Mouse (Mus musculus): Measurements from ENCODE around the gene Fbxl17. TPM values are rescaled to one million over a fixed set of nuclear protein-coding genes. Genes with fewer than 3 reads are reported as not detected.

The Fbxl17 gene
- total RNA-seq, 2 experiments from 2014 or later: 72.5 to 75.7 TPM

DNA sequence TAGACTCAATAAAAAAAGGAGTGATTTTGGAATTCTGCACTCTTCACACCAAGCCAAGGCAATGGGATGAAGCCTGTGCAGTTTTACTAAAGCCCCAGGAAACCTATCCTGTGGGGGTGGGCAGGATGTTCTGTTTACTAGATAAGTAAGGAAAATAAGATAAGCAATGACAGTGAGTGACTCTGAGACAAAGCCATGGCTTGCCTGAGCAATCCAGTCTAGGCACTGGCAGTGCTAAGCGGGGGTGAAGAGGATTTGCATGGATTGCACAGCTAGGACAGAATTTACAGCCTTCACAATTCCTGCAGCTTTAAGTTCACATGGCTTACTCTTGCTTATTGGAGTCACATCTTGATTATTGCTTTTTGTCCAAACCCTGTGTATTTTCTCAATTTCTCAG, 335.5 kb downstream of the Fbxl17 start:
- intact Hi-C loops (cut with DNase I): no loop called here

DNA sequence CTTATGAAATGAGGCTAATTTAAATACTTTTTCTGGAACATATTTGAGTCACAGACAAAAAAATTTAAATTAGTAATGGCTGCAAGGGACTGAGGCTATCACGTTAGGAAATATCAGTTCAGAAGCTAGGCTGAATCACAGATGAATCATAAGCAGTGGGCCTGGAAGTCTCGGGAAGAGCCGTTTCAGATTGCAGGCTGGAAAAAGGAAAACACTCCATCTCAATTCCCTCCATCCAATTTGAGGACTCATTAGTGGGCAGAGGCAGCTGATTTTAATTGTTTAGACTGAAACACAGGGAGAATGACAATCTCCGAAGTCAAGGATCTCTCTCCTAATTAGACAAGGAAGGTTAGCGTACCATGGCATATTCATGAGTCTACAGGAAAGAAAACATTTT, 337.9 kb downstream of the Fbxl17 start:
- intact Hi-C loops (cut with DNase I): no loop called here
- DNase-seq (ENCODE audit: extremely low spot score in 1 of 2, low spot score in 2 of 2): no peak

More for the DNA sequence above, 335.5 kb downstream of the Fbxl17 start:
- DNase-seq (ENCODE audit: extremely low spot score in 1 of 2, low spot score in 2 of 2): no peak

DNA sequence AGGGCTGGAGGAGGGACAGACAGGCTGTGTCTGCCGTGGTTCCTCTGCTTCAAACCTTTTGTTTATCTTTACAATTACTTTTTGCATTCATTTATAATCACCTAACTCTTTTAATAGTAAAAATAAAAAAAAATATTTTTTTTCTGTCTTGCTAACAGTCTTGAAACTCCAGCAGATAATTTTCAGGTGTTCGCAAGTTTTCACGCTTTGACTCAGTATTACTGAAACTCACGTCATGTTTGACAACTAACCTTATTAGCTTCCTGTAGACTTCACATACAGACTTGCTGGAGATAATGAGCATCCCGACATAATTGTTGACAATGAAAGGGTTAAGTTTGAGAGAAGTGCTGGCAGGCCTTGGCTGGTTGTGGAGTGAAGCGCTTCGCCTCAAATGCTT, 340.6 kb downstream of the Fbxl17 start:
- intact Hi-C loops (cut with DNase I): no loop called here
- DNase-seq (ENCODE audit: extremely low spot score in 1 of 2, low spot score in 2 of 2): no peak

DNA sequence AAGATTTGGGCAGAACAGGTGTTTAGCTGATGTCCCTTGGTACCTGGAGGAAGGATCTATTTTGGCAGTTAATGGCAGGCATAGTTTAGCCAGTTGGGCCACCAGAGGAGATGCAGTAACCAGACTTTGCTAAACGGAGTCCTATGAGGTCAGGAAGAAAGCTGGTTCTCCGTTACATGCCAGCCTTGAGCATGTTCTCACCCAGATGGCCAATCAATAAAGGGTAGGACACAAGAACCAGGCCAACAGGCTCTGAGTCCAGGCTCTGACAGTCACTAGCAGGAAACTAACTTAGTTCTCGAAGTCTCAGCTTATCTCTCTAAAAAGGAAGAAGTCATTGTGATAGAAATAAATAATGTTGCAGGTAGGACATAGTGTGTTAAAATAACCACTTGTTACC, 341.4 kb downstream of the Fbxl17 start:
- no peak for DNase-seq (ENCODE audit: extremely low spot score in 1 of 2, low spot score in 2 of 2)
- intact Hi-C loops (cut with DNase I): no loop called here

DNA sequence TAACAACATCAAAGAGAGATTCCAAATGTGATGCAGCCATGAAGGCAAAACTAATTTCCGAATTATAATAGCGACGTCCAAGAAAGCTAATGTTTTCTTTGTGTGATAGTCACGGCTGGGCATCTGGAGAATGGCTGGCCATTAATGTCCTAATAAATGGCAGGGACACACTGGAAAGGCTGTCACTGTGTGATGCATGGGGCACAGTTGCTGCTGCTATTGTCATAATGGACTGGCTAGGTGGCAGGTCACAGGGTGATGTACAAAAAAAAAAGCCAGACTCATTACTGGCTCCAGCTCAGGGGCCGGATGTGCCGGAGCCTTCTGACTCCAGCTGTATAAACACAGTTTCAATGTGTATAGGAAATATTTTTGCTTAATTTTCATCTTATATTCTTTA, 341.9 kb downstream of the Fbxl17 start:
- intact Hi-C loops (cut with DNase I): no loop called here
- DNase-seq (ENCODE audit: extremely low spot score in 1 of 2, low spot score in 2 of 2): no peak

DNA sequence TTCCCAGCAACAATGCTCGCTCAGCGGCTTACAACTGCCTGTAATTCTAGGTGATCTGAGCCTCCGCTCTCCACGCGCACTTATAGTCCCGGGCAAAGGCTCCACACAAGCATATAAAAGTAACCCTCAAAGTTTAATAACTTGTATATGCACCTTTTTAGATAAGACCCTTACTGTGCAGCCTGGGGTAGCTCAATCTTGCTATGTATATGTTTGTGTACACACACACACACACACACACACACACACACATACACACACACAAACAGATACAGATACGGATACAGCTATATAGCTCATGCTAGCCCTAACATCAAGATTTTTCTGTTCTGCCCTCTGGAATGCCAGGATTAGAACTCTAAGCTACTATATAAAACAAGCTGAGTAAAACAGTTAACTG, 342.8 kb downstream of the Fbxl17 start:
- no peak for DNase-seq (ENCODE audit: extremely low spot score in 1 of 2, low spot score in 2 of 2)
- intact Hi-C loops (cut with DNase I): no loop called here

DNA sequence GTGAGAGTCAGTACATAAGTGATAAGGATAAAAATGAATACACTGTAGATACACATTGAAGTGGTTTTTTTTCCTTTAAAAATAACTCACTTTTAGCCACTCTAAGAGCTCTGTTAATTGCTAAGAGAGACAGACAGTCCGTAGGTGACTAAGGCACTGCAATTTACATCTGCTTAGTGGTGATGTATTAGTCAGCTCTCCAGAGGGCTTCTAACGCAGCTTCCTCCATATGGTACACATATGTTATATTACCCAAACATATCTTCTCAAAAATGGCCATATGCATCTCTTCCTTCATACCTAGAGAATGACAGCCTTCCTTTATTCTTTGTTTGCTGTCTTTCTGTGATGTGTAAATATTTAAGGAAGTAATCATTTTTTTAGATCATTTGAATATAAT, 353.3 kb downstream of the Fbxl17 start:
- intact Hi-C loops (cut with DNase I): loop anchor here (10.0 kb wide), 1 partner anchor 72 kb away; no protein-coding TSS in a partner anchor
- DNase-seq (ENCODE audit: extremely low spot score in 1 of 2, low spot score in 2 of 2): no peak

DNA sequence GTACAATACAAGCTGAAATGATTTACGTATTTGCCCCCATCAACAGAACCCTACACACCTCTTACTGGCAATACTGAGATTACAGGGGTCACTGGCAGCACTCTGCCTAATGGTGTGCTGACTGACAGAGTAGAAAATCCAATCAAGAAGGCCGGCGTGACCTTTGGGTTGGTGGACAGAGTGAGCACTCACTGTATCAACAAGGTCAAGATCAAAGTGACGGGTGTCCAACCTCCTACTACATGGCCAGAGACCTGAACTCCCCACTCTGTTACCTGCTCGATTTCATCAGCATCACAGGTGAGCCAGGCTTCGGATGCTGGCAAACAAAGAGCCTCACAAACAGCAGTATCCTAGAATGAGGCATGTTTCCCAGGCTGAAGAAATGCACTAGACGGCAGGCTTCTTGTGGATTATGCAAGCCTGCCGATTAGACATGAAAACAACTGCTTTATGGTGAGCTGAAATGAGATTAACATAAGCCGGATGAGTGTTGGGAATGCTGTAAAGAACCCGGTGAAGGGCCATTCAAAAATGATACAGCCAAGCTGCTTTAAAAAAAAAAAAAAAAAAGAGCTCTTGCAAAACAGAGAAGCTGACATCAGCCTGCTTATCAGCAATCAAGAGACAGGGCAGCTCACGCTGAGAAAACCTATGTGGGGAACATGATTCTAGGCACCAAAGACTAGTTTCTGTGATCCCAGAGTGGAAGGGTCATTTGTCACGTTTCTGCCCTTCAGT, 353.9 kb downstream of the Fbxl17 start:
- intact Hi-C loops (cut with DNase I): loop anchor here (10.0 kb wide), 1 partner anchor 71 kb away; no protein-coding TSS in a partner anchor
- no peak for DNase-seq (ENCODE audit: extremely low spot score in 1 of 2, low spot score in 2 of 2)

DNA sequence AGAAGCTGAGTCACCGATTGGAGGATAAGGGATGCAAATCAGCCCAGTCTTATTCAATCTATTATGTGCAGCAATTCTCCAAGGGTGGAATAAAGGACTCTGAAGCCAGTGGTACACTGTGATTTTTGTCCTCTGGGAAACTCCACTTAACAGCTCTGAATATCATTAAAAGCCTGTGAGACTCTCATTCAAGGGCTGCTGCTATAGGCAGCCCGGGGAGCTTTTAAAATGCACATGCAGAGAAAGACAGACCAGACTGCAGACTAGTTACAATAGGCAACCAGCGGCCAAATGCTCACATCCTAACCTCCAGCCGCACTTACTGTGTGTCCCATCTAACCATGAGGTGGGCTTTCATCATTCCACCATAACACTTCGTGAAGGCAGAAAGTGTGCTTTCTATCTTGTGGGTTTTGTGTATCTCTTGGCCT, 354.5 kb downstream of the Fbxl17 start:
- intact Hi-C loops (cut with DNase I): loop anchor here (10.0 kb wide), 1 partner anchor 71 kb away; no protein-coding TSS in a partner anchor
- DNase-seq (ENCODE audit: extremely low spot score in 1 of 2, low spot score in 2 of 2): no peak

DNA sequence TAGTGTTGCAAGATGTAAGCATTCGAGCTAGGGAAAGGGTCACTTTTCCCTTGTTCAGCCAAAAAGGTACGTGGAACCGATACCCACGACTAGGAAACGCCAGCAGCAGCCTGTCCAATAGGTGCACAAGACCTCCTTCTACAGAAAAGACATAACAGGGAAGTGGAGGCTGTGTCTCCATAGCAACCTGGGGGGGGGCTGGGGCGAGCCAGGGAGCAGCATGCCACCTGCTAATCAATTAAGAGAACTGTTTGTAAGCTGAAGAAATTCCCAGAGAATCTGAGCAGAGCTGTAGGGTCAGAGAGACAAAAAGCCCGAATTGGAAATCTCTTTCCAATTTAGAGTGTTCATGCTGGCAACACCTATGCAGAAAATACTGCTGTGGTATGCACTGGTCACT, 356.0 kb downstream of the Fbxl17 start:
- intact Hi-C loops (cut with DNase I): loop anchor here (10.0 kb wide), 1 partner anchor 69 kb away; no protein-coding TSS in a partner anchor
- DNase-seq (ENCODE audit: extremely low spot score in 1 of 2, low spot score in 2 of 2): no peak

DNA sequence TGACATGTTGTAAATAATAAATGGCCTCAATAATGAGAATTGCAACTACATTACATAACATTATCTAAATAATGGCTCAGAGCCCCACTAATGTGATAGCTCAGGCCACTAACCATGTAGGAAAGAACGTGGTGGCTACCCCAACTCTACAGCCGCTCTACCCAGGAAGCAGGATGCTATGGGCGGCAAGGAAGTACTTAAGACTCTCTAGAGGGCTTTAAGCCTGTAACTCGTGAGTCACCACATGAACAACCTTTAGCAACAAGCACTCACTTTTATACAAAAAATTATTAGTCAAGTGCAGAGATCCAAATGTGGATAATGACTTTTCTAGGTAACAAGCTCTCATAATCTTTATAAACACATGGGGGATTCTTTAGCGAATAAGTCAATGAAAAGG, 365.0 kb downstream of the Fbxl17 start:
- DNase-seq (ENCODE audit: extremely low spot score in 1 of 2, low spot score in 2 of 2): no peak
- intact Hi-C loops (cut with DNase I): no loop called here

DNA sequence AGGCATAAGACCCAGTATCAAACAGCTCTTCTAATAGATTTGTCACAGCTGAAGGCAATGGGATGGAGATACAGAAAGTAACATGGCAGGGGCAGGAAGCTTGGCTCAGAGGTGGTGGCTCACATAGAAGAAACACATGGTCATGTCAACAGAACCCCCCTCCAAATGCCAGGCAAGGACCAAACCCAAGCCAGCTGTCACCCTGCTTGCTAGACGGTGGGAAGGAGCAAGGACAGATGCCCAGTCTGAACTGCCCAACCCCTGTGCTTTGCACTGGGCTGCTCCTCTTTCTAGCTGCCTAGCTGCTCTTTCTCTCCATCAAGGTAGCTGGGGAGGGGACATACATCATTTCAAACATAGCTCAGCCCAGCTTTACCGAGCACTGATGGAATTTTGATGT, 377.4 kb downstream of the Fbxl17 start:
- intact Hi-C loops (cut with DNase I): no loop called here
- DNase-seq (ENCODE audit: extremely low spot score in 1 of 2, low spot score in 2 of 2): no peak

DNA sequence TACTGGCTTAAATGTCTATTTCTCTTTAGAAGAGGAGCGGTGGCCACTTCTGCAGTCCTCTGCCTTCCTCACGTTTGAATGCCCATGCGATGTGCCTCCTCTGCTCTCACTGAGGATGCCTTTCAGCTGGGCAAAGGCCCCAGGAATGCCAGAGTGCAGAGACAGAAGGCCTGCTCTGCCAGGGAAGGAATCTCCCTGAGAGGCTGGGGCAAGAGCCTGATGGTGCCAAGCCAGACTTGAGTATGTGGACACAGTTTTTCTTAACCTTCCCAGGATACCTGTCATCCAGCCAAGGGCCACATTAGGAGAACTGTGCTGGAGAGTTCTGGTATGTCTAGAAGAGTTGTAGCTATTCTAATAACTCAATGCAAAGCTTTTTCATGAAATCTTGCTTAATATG, 380.1 kb downstream of the Fbxl17 start:
- DNase-seq (ENCODE audit: extremely low spot score in 1 of 2, low spot score in 2 of 2): no peak
- intact Hi-C loops (cut with DNase I): no loop called here

DNA sequence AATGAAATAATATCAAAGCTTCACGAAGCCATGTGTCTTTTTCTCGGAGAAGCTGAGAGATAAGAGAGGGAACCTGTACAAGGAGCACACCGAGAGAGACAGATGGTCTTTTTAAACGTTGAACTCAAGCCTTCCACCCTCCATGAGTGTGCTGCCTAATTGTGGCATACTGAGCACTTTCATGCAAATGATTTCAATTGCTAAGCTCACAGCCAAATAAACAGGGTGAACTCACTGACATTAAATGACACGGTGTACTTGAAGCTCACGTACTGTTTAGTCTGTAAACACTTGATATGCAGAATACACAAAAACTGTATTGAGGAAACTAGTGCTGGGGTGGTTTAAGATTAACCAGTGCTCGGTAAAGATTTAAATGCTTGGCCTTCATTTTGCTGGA, 380.7 kb downstream of the Fbxl17 start:
- intact Hi-C loops (cut with DNase I): no loop called here
- no peak for DNase-seq (ENCODE audit: extremely low spot score in 1 of 2, low spot score in 2 of 2)

DNA sequence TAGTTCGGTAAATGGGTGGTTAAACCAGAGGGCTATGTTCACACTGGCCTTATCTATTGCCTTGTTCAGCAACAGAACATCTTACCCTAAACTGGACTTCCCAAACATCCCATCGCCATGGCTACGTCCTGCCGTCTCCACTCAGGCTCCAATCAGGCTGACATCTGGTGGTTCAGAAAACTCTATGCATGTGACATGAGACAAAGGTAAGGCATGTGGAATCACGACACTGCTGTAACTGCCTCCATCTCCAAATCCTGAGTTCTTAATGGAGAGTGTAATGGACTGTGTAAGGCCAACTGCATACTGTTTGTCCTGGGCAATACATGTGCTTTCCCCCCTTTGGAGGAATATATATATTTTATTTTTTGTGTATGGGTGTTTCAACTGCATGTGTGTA, 382.7 kb downstream of the Fbxl17 start:
- intact Hi-C loops (cut with DNase I): no loop called here
- no peak for DNase-seq (ENCODE audit: extremely low spot score in 1 of 2, low spot score in 2 of 2)

DNA sequence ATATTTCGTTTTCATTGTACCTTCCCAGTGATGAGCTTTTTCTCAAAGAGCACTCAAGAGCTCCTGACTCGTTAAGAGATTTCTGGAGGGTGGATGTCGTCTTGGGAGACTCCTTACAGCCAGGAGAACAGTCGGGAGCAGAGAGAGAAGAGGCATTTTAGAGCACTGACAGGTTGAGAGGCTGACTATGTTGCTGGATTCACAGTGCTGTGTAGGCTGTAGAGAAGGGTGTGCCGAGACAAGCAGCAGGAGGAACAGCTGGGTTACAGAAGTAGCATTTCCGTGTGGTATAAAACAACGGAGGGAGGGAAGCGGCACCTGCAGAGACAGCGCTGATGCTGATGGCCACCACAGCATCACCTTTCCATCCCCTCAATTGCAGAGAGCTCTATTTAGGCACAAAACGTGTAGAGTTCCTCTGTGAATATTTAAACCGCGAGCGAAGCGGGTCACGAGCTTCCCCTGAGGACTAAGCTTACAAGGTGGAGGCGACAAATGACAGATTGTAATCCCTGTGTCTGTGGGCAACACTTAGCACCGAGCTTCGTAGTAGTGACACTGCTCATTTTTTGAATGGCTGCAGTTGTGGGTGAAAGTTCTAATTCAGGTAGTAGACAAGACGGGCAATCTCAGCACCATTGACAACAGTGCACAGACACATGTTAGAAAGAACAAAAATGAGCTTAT, 385.3 kb downstream of the Fbxl17 start:
- DNase-seq (ENCODE audit: extremely low spot score in 1 of 2, low spot score in 2 of 2): no peak
- intact Hi-C loops (cut with DNase I): no loop called here

DNA sequence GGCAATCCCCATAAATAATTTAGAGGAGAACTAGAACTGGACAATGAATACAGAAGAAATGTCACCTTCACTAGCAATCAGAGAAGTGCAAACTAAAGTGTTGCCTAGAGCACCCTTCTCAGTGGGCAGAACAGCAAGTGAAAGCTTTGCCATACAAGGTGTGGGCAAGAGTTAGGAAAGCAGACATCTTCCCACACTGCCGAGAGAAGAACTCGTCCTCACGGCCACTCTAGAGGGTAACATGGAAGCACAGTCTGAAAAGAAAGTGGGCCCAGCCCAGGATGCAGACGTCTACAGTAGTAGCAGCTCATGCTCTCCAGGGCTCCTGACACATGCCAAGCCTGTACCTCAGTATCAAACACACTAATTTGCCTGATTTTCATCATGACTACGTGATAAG, 387.0 kb downstream of the Fbxl17 start:
- intact Hi-C loops (cut with DNase I): no loop called here
- DNase-seq (ENCODE audit: extremely low spot score in 1 of 2, low spot score in 2 of 2): no peak

DNA sequence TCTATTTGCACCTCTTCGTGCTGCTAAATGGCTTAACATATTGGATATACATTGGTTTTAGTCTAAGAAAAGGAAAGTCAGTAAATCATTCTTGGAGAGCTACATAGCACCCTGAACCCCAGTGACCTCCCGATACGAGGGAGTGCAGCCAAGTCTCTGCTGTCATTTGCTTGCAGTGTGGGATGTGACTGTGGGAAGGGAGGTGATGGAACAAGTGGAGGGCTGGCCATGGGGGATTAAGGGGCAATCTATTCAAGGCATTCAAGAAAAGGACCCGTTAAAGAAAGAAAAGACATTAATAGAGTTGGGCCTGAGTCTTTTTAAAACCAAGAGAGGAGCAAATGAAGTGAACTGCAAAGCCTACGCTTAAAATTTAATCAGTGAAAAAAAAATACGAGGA, 388.8 kb downstream of the Fbxl17 start:
- DNase-seq (ENCODE audit: extremely low spot score in 1 of 2, low spot score in 2 of 2): no peak
- intact Hi-C loops (cut with DNase I): no loop called here

DNA sequence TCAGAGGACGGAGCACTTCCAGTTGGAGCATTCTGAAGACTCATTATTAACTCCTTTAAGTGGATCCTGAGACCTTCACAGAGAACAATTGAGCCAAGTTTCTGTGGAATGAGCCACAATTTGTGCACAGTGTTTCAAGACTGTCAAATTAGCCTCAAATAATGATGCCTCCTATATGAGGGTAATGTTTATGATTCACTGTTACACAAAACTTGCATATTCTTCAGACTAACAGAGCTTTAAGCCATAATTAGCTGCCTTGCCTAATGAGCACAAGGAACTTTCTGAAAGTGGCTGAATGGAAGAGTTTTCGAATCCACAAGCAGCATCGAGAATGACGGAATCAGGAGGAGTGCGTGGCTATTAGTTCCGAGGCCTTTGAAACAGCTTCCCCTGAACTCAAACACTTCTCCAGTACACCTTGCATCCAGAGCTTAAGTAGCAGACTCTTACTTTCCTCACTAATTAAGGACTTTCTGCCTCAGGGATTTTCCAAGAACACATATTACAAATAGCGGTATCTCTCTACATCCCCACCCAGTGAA, 389.5 kb downstream of the Fbxl17 start:
- intact Hi-C loops (cut with DNase I): no loop called here
- DNase-seq (ENCODE audit: extremely low spot score in 1 of 2, low spot score in 2 of 2): no peak

DNA sequence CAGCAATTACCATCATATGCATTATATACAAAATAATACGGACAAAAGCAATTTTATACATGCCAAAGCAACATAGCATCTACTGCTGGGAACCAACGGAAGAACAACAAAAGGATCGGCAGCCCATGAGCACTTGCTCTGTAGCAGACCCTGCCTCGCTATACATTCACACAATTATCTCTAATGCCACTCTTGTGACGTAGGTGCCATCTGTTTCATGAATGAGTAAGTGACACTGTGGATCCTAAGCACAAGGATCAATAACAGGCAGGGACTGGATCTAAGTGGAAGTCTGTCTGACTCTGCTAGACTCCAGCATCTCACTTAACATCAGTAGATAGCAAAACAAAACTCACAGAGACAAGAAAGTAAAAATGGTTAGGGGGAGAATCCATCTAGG, 391.8 kb downstream of the Fbxl17 start:
- no peak for DNase-seq (ENCODE audit: extremely low spot score in 1 of 2, low spot score in 2 of 2)
- intact Hi-C loops (cut with DNase I): no loop called here
